Mouse (Mus musculus) stomach, postnatal 0 days (tissue): ENCODE measurements around the gene Mydgf. TPM values are rescaled to one million over a fixed set of nuclear protein-coding genes. Genes with fewer than 3 reads are reported as not detected.

ENCODE experiments used
- ATAC-seq: fragments of 200-750 bp; cut with Nextera tagmentation; 2 replicates; pipeline ENCODE4 v1.8.0; 2017; ENCODE audit not compliant: low FRiP score, low TSS enrichment
- DNase-seq: peaks from one replicate; pipeline ENCODE4 v3.0.0-alpha.2; 2016; ENCODE audit warnings: low spot score
- H3K27ac ChIP-seq: fragments of 300-500 bp; sonication (generic); replicated peaks from 2 replicates; pipeline ENCODE4 v1.5.1; 2014; ENCODE audit warnings: mild to moderate bottlenecking, control low read depth
- H3K27me3 ChIP-seq: fragments of 300-500 bp; sonication (generic); 2 replicates; pipeline ENCODE4 v1.6.1; 2014; ENCODE audit warnings: low read length; ENCODE audit not compliant: control insufficient read depth, insufficient read depth
- H3K36me3 ChIP-seq: fragments of 300-500 bp; sonication (generic); 2 replicates; pipeline ENCODE4 v1.6.1; 2014; ENCODE audit warnings: low read length, mixed read lengths; ENCODE audit not compliant: control insufficient read depth, insufficient read depth
- H3K4me1 ChIP-seq: fragments of 300-500 bp; sonication (generic); replicated peaks from 2 replicates; pipeline ENCODE4 v1.6.1; 2014; ENCODE audit warnings: antibody characterized with exemption; ENCODE audit not compliant: control insufficient read depth, insufficient read depth
- H3K4me2 ChIP-seq: fragments of 300-500 bp; sonication (generic); replicated peaks from 2 replicates; pipeline ENCODE4 v1.6.1; 2014; ENCODE audit warnings: low read depth, mild to moderate bottlenecking, control low read depth, moderate library complexity
- H3K4me3 ChIP-seq: fragments of 300-500 bp; sonication (generic); 2 replicates; pipeline ENCODE4 v1.5.1; 2014; ENCODE audit warnings: low read depth, low read length, control low read depth
- H3K9ac ChIP-seq: fragments of 300-500 bp; sonication (generic); 2 replicates; pipeline ENCODE4 v1.6.1; 2014; ENCODE audit warnings: mild to moderate bottlenecking, low read length, control low read depth, mixed read lengths
- H3K9me3 ChIP-seq: fragments of 300-500 bp; sonication (generic); 2 replicates; pipeline ENCODE4 v1.6.1; 2016; ENCODE audit warnings: low read length; ENCODE audit not compliant: control insufficient read depth
- CTCF ChIP-seq: IDR thresholded peaks from 2 replicates; pipeline ENCODE4 v1.5.1; 2016; ENCODE audit warnings: antibody characterized with exemption, low read depth, mild to moderate bottlenecking, moderate library complexity
- EP300 ChIP-seq: optimal IDR thresholded peaks from 2 replicates; pipeline ENCODE3; 2016; ENCODE audit warnings: antibody characterized with exemption
- WGBS: fragments of 180-500 bp; shearing (Covaris S2); extraction: QIAGEN DNeasy Blood & Tissue Kit; methylation state at CpG from one replicate; pipeline ENCODE4 v1.1.7; 2014; 5-methylcytosine and 5-hydroxymethylcytosine counted together
- polyA plus RNA-seq: library from polyadenylated mRNA; unstranded; fragments of >200 nt; fragmentation: Nextera tagmentation; extraction: Ambion mirVana; gene quantifications from 2 replicates; pipeline ENCODE4 v1.2.1, GENCODE M21; 2015

The Mydgf gene
- polyA plus RNA-seq, 1 experiment from 2014 or later, result 83.0 TPM

DNA sequence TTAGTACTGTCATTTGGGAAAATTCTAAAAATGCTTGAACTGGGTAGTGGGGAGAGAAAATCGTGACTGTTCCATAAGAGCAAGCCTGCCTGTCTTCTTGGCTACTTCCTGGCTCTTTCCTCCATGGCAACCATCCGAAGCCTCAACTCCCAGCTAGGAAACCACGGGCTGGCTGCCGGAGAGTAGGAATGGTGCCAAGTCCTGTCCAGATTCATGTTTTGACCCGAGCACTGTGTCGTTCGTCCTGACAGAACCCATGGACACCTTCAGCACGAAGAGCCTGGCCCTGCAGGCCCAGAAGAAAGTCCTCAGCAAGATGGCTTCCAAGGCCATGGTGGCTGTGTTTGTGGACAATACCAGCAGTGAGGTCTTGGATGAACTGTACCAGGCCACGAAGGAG lies 12.3 kb downstream of the Mydgf start:
- Histone ChIP-seq H3K9ac (no peak overlapping the region), H3K9me3 (no peaks in the 10 kb centered on the region), H3K4me1 (no peaks in the 10 kb centered on the region), H3K4me2 (no peak overlapping the region), H3K27me3 (no peaks in the 10 kb centered on the region), H3K36me3 (no peaks in the 10 kb centered on the region), H3K4me3 (no peak overlapping the region), H3K27ac (no peak overlapping the region)
- TF ChIP-seq EP300 (no peak), CTCF (no peak)
- 65% methylated on average over 9 of the region's 9 CpGs for WGBS
- no peak for DNase-seq
- no peak for ATAC-seq

DNA sequence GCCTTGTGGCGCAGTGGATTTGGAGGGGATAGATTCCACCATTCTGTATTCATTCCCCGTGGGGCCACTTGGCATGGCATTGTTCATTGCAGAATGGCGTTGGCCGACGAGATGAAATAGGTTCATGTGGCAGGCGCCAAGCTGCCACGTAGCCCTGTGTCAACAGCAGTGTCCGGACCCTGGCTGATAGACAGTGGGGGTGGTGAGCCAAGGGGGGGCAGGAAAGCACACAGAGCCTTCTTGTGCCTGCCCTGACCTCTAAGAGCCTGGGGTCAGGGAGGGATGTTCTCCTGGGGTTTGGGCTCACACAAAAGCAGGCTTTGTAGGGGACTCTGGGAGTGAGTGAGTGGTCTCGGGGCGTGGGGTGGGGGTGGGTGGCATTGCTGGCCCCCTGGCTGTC lies 13.1 kb downstream of the Mydgf start:
- TF ChIP-seq EP300 (no peak), CTCF (no peak)
- H3K4me1 ChIP-seq, result no peaks in the 10 kb centered on the region
- no peaks in the 10 kb centered on the region for H3K27me3 ChIP-seq
- no peak overlapping the region for H3K4me2 ChIP-seq
- no peak for ATAC-seq
- no peak for DNase-seq
- no peak overlapping the region for H3K9ac ChIP-seq
- H3K4me3 ChIP-seq, result no peak overlapping the region
- no peaks in the 10 kb centered on the region for H3K36me3 ChIP-seq
- WGBS, result 54% methylated on average over 10 of the region's 10 CpGs
- no peaks in the 10 kb centered on the region for H3K9me3 ChIP-seq
- H3K27ac ChIP-seq, result no peak overlapping the region

DNA sequence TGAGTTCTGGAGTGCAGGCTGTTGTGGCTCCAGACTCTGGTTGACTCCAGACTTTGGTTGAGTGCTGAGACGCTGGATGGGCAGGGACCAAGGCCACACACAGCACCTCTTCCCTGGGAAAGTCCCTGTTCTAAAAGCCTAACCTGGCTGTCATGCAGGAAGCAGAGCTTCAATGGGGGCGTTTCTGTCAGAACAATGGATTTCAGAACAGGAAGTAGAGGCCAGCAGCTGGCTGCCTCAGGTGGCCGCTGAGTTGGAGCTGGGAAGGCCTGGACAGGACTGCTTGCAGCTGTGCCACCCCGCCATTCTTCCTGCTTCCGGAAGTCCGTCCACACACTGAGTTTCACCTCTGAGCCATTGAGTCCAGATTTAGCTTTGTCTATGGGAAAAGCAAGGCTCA lies 13.9 kb downstream of the Mydgf start:
- Histone ChIP-seq H3K27ac (no peak overlapping the region), H3K4me1 (0 out of 2 replicates have a peak, but pooled peaks cover 2% of the 10 kb centered on the region), H3K9ac (no peak overlapping the region), H3K27me3 (no peaks in the 10 kb centered on the region), H3K36me3 (no peaks in the 10 kb centered on the region), H3K4me3 (no peak overlapping the region), H3K9me3 (no peaks in the 10 kb centered on the region), H3K4me2 (no peak overlapping the region)
- peak; percentile 8; the same call in 1 of the 2 replicates for ATAC-seq
- TF ChIP-seq CTCF, result no peak
- no peak for TF ChIP-seq EP300
- DNase-seq, result no peak
- 60% methylated on average over 6 of the region's 6 CpGs for WGBS

DNA sequence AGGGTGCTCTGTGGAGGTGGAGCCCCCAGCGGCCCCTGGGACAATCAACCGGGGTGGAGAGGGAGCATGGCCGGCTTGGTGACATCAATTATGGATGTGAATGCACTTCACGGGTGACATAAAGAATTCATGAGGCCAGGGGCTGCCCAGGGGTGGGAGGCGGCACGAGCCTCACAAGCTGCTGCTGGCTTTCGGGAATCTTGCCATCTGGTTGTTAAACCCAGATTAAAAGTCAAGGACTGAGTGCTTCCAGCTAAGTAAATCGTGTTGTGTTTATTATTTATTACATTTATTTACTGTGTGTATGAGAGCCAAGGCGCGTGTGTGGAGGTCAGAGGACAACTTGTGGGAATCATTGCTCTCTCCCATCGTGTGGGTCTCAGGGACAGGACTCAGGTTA lies 18.0 kb downstream of the Mydgf start:
- no peak overlapping the region for H3K4me3 ChIP-seq
- 57% methylated on average over 11 of the region's 11 CpGs for WGBS
- no peaks in the 10 kb centered on the region for H3K27me3 ChIP-seq
- no peak overlapping the region for H3K9ac ChIP-seq
- DNase-seq, result no peak
- no peaks in the 10 kb centered on the region for H3K9me3 ChIP-seq
- H3K4me1 ChIP-seq, result peaks cover 10% of the 10 kb centered on the region; the same call in 1 of the 2 replicates
- no peak overlapping the region for H3K27ac ChIP-seq
- ATAC-seq, result no peak
- no peak overlapping the region for H3K4me2 ChIP-seq
- H3K36me3 ChIP-seq, result no peaks in the 10 kb centered on the region
- no peak for TF ChIP-seq EP300
- TF ChIP-seq CTCF, result no peak

DNA sequence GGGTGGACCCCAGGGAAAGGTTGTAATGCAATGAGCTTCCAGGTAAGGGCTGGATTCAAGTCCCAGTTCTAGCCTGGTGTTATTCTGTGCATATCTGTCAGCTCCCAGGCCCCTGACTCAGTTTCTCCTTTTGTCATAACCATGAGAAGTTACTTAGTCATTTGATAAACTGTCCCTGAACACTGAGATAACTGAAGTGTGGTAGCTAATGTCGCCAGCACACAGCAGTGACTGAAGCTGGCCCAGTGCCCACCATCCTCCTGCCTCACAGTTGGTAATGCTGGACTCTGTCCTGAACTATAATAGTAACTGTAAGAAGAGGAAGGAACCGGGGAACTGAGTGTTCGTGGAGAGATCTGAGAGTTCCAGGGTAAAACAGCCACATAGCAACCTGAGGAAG lies 19.2 kb downstream of the Mydgf start:
- DNase-seq, result no peak
- Histone ChIP-seq H3K4me3 (no peak overlapping the region), H3K27ac (no peak overlapping the region), H3K9ac (no peak overlapping the region), H3K4me1 (peaks cover 10% of the 10 kb centered on the region; the same call in 1 of the 2 replicates), H3K9me3 (no peaks in the 10 kb centered on the region), H3K36me3 (no peaks in the 10 kb centered on the region), H3K27me3 (no peaks in the 10 kb centered on the region), H3K4me2 (no peak overlapping the region)
- TF ChIP-seq CTCF, result no peak
- no peak for TF ChIP-seq EP300
- ATAC-seq, result no peak
- 82% methylated on average over 3 of the region's 3 CpGs for WGBS

DNA sequence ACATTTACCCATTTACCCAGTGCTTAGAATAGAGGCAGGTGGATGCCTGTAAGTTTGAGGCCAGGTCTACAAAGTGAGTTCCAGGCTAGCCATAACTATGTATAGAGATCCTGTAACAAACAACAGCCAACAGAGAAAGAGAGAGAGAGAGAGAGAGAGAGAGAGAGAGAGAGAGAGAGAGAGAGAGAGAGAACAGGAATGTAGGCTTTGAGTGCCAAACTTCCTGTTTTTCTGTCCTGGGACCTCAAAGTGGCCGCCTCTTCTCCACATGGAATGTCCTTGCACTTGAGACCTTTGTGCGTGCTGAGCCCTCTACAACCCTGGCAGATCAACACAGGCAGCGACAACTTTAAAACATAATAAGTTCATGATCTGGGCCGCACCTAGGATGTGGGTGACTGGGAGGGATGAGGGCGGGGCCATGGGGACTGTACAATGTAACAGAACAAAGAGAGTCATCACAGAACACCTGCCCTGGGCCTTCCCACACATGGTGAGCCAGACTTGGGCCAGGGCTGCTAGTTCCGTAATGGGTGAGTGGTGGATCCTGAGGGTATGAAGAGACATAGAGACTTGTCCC lies 20.1 kb downstream of the Mydgf start:
- Histone ChIP-seq H3K27ac (no peak overlapping the region), H3K4me1 (peaks cover 10% of the 10 kb centered on the region; the same call in 1 of the 2 replicates), H3K36me3 (no peaks in the 10 kb centered on the region), H3K4me3 (no peak overlapping the region), H3K4me2 (peak overlapping the region; percentile 72), H3K27me3 (no peaks in the 10 kb centered on the region), H3K9me3 (no peaks in the 10 kb centered on the region), H3K9ac (no peak overlapping the region)
- peak; percentile 80 for DNase-seq
- TF ChIP-seq EP300, result no peak
- TF ChIP-seq CTCF, result no peak
- peak; percentile 61 for ATAC-seq
- WGBS, result 50% methylated on average over 6 of the region's 6 CpGs
